Mouse (Mus musculus): Measurements from ENCODE around the gene Mdh1. TPM values are rescaled to one million over a fixed set of nuclear protein-coding genes. Genes with fewer than 3 reads are reported as not detected.

The Mdh1 gene
- 371 and 388 TPM in 2 replicates for polyA plus RNA-seq (2016; fragmentation: Nextera tagmentation; extraction: Ambion mirVana)

DNA sequence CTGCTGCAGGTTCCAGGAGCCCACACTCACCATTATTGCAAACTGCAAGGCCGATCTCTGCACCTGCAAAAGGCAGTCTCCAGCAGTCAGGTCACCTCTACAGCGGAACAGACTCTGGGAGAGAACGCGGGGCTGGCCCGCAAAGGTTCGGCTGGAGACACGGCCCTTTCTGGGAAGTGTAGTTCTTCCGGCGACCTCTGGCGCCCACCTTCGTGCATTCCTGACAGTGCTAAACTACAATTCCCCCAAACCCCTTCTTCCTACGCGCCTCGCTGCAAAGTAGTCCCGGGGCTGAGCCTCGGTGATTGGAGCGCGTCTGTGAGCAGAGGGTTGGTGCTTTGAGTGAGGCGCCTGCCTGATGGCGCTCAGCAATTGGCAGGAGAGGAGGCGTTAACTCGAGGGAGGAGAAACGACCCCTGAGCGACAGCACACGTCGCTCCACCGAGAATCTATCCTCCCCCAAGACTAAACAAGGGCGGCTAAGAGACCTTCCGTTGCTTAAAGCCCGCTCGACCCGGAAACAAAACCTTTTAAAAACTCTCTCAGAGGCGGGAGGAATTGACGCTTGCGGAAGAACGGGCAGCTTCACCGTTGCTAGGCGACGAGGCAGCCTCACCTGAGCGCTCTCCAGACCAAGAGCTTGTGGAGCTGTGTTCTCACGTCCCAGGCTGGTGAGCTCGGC is at the start of gene Mdh1, which contains the start of gene Wdpcp:
Mdh1 (minus strand) TSS at position 668 of the 682 bp plus-strand sequence.
Wdpcp (plus strand) TSS at position 536 of the 682 bp plus-strand sequence.
- Histone ChIP-seq H3K9me3 (no peaks in the 10 kb centered on the region), H3K36me3 (no peaks in the 10 kb centered on the region), H3K4me2 (replicated peaks) (peak within 1 kb of the TSS; percentile 74), H3K4me3 (peak within 1 kb of the TSS; percentile 82), H3K27ac (peak within 1 kb of the TSS; percentile 68), H3K9ac (peak within 1 kb of the TSS; percentile 72), H3K4me1 (peaks cover 12% of the 10 kb centered on the region), H3K27me3 (no peaks in the 10 kb centered on the region)
- ATAC-seq (ENCODE audit: insufficient number of reproducible peaks, insufficient read depth, low FRiP score, low TSS enrichment), result peak; percentile 100
- under 1% methylated on average over 42 of the region's 42 CpGs for WGBS

- no peaks in the 10 kb centered on the region for H3K36me3 ChIP-seq
- no peaks in the 10 kb centered on the region for H3K9me3 ChIP-seq
- no peaks in the 10 kb centered on the region for H3K27me3 ChIP-seq
- no peak overlapping the region for H3K4me2 ChIP-seq (replicated peaks)
- H3K4me1 ChIP-seq, result no peaks in the 10 kb centered on the region
- no peak overlapping the region for H3K4me3 ChIP-seq
- ATAC-seq (ENCODE audit: insufficient number of reproducible peaks, insufficient read depth, low FRiP score, low TSS enrichment), result no peak
- H3K9ac ChIP-seq, result no peak overlapping the region
- no peak overlapping the region for H3K27ac ChIP-seq
Measured at GRCm38 (mm10) chr11:21615915-21616314, 43.7 kb upstream of the Mdh1 start.

- no peak for ATAC-seq (ENCODE audit: insufficient number of reproducible peaks, insufficient read depth, low FRiP score, low TSS enrichment)
- no peaks in the 10 kb centered on the region for H3K4me1 ChIP-seq
- H3K27ac ChIP-seq, result no peak overlapping the region
- H3K36me3 ChIP-seq, result no peaks in the 10 kb centered on the region
- H3K27me3 ChIP-seq, result no peaks in the 10 kb centered on the region
- no peak overlapping the region for H3K4me3 ChIP-seq
- no peak overlapping the region for H3K4me2 ChIP-seq (replicated peaks)
- WGBS, result 38% methylated on average over 5 of the region's 5 CpGs
- H3K9ac ChIP-seq, result no peak overlapping the region
- H3K9me3 ChIP-seq, result no peaks in the 10 kb centered on the region
Measured at GRCm38 (mm10) chr11:21602497-21602896, 30.3 kb upstream of the Mdh1 start.

DNA sequence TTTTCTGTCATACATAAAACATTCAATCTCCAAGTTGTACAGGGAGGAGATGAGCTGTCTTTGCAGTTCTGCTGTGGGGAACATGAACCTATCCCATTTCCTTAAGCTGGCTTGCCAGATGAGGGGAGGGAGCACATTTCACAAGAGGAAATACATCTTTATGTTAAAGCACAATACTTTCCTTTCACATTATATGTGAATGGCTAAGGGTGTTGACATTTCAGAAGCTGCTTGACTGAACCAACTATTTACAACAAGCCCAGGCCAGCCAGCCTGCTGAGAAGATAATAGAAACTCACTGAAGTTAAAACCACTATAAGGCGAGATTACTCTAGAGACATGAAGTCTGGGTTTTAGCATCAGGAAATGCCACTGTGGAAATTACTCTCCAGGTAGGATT is 11.1 kb upstream of the Mdh1 start:
- Histone ChIP-seq H3K9ac (no peak overlapping the region), H3K27ac (no peak overlapping the region), H3K36me3 (no peaks in the 10 kb centered on the region), H3K27me3 (no peaks in the 10 kb centered on the region), H3K9me3 (no peaks in the 10 kb centered on the region), H3K4me1 (no peaks in the 10 kb centered on the region), H3K4me2 (replicated peaks) (no peak overlapping the region), H3K4me3 (no peak overlapping the region)
- 36% methylated on average over 1 of the region's 1 CpGs for WGBS
- ATAC-seq (ENCODE audit: insufficient number of reproducible peaks, insufficient read depth, low FRiP score, low TSS enrichment), result no peak

DNA sequence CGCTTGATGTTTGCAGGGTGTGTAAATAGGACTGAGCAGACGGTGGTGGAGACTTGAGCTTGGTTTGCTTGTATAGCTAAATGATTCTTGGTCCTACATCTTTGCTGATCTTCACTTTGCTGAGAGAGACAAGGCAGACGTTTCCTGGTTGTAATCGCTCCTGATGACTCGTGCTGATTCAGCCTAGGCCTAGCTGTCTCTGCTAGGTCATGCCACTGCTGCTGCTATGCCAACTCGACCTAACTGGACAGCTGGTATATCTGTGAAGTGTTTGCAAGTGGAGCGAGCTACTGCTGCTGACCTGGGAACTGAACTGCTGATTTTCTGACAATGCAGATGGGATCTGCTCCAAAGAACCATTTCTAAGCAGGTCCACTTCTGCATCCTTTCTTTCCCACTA is 9.3 kb upstream of the Mdh1 start:
- Histone ChIP-seq H3K27ac (no peak overlapping the region), H3K4me3 (no peak overlapping the region), H3K4me2 (replicated peaks) (no peak overlapping the region), H3K4me1 (no peaks in the 10 kb centered on the region), H3K9ac (no peak overlapping the region), H3K9me3 (no peaks in the 10 kb centered on the region), H3K27me3 (no peaks in the 10 kb centered on the region), H3K36me3 (no peaks in the 10 kb centered on the region)
- 69% methylated on average over 7 of the region's 7 CpGs for WGBS
- ATAC-seq (ENCODE audit: insufficient number of reproducible peaks, insufficient read depth, low FRiP score, low TSS enrichment), result no peak

- no peak overlapping the region for H3K27ac ChIP-seq
- no peak for ATAC-seq (ENCODE audit: insufficient number of reproducible peaks, insufficient read depth, low FRiP score, low TSS enrichment)
Measured at GRCm38 (mm10) chr11:21570973-21571372, 1.2 kb downstream of the Mdh1 start.

GRCm38 (mm10) chr11:21570109-21570474 is 2.1 kb downstream of the Mdh1 start:
- H3K4me2 ChIP-seq (replicated peaks), result peak overlapping the region; percentile 74; the same call in 1 of the 2 replicates
- WGBS, result 75% methylated on average over 2 of the region's 2 CpGs
- no peak overlapping the region for H3K4me3 ChIP-seq
- no peaks in the 10 kb centered on the region for H3K9me3 ChIP-seq
- H3K36me3 ChIP-seq, result peaks cover 8% of the 10 kb centered on the region
- no peak for ATAC-seq (ENCODE audit: insufficient number of reproducible peaks, insufficient read depth, low FRiP score, low TSS enrichment)
- no peak overlapping the region for H3K27ac ChIP-seq
- no peaks in the 10 kb centered on the region for H3K27me3 ChIP-seq
- peaks cover 12% of the 10 kb centered on the region for H3K4me1 ChIP-seq
- no peak overlapping the region for H3K9ac ChIP-seq

More at GRCm38 (mm10) chr11:21570973-21571372, 1.2 kb downstream of the Mdh1 start:
- WGBS, result 11% methylated on average over 10 of the region's 10 CpGs
- Histone ChIP-seq H3K36me3 (peaks cover 3% of the 10 kb centered on the region; the same call in 1 of the 2 replicates), H3K27me3 (no peaks in the 10 kb centered on the region), H3K9me3 (no peaks in the 10 kb centered on the region), H3K4me3 (peak overlapping the region; percentile 82), H3K9ac (peak overlapping the region; percentile 72), H3K4me1 (peaks cover 12% of the 10 kb centered on the region), H3K4me2 (replicated peaks) (peak overlapping the region; percentile 74)

DNA sequence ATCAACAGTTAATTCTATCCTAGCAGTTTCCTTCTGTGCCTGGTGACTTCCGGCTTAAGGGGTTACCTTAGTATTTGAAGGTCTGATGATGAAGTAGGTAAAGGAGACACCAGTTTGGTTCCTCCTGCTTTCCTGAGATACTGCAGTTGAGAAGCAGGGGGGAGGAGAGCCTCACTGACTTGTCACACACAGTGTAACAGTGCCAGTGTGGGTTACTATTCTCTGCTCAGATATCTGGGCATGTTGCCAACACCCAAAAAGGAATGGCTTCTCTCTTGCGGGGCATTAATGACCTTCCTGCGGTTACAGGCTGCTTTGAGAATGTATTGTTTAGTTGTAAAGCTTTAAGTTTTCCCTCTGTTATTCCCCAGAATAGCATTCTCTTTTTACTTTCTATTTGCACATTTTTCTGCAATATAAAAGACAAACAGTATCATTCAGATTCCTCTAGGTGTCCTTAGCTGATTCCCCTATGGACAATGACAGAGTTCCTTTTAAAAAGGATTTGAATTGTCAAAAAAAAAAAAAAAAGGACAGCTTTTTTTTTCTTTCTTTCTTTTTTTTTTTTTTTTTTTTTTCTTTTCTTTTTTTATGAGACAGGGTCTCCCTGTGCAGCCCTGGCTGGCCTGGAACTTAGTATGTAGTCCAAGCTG is 2.6 kb downstream of the Mdh1 start:
- peaks cover 12% of the 10 kb centered on the region for H3K4me1 ChIP-seq
- H3K27me3 ChIP-seq, result no peaks in the 10 kb centered on the region
- WGBS, result 55% methylated on average over 3 of the region's 3 CpGs
- H3K4me3 ChIP-seq, result no peak overlapping the region
- no peak for ATAC-seq (ENCODE audit: insufficient number of reproducible peaks, insufficient read depth, low FRiP score, low TSS enrichment)
- no peak overlapping the region for H3K27ac ChIP-seq
- no peak overlapping the region for H3K4me2 ChIP-seq (replicated peaks)
- H3K9ac ChIP-seq, result no peak overlapping the region
- peaks cover 11% of the 10 kb centered on the region for H3K36me3 ChIP-seq
- no peaks in the 10 kb centered on the region for H3K9me3 ChIP-seq

DNA sequence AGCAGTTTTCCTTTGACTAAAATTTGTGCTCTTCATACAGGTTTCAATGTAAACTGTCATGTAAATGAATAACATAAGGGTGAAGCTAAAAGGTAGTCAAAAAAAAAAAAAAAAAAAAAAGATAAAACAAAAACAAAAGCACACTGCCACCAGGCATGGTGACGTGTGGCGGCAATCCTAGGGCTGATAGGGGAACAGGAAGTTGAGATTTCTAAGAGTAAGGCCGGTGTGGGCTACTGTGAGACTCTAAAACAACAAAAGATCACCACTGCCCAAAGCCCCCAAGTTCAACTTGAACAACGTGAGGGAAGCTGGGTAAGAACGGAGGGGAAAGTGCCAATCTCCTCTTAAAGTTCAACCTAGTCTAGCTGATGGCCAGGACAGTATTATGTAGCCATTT is 3.2 kb downstream of the Mdh1 start:
- Histone ChIP-seq H3K4me1 (peaks cover 12% of the 10 kb centered on the region), H3K9ac (no peak overlapping the region), H3K27ac (no peak overlapping the region), H3K4me2 (replicated peaks) (no peak overlapping the region), H3K27me3 (no peaks in the 10 kb centered on the region), H3K36me3 (peaks cover 12% of the 10 kb centered on the region), H3K4me3 (no peak overlapping the region), H3K9me3 (no peaks in the 10 kb centered on the region)
- ATAC-seq (ENCODE audit: insufficient number of reproducible peaks, insufficient read depth, low FRiP score, low TSS enrichment), result no peak
- 76% methylated on average over 5 of the region's 5 CpGs for WGBS

DNA sequence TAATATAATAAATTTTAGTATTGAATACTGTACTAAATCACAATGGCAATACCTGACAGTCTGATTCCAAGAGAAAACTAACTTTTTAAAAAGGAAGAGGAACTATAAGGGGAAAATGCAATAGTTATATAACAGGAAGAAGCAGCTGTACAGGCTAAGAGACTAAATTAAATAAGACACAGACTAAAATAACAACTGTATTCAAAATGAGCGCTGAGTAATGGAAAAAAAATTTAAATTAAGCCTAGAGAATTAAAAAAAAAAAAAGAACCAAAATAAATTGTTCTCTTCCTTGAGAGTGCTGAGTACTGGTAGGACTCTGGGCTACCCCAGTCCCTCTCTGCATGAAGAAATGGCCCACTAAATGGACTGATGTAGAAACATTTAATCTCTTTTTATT is 4.4 kb downstream of the Mdh1 start:
- ATAC-seq (ENCODE audit: insufficient number of reproducible peaks, insufficient read depth, low FRiP score, low TSS enrichment), result no peak
- Histone ChIP-seq H3K27me3 (no peaks in the 10 kb centered on the region), H3K4me1 (peaks cover 8% of the 10 kb centered on the region), H3K9me3 (no peaks in the 10 kb centered on the region), H3K27ac (no peak overlapping the region), H3K36me3 (peaks cover 20% of the 10 kb centered on the region), H3K4me2 (replicated peaks) (no peak overlapping the region), H3K9ac (no peak overlapping the region), H3K4me3 (no peak overlapping the region)
- WGBS, result 91% methylated on average over 1 of the region's 1 CpGs

DNA sequence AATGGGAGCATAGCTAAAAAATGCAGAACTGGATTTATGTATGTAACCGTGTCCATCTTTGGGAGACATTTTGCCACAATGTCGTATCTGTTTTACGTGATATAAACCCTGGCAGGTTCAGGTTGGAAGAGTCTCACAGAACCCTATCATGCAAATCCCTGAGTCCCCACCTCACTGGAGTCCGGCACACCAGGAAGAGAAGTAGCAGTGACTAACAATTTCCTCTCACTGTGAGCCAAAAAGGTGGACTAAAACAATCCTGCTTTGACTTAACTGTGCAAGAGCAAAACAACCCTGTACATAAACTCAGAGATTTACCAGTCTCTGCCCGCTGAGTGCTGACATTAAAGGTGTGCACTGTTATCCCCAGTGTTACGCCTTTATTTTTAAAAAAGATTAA is 5.2 kb downstream of the Mdh1 start:
- Histone ChIP-seq H3K36me3 (peaks cover 23% of the 10 kb centered on the region), H3K9me3 (no peaks in the 10 kb centered on the region), H3K9ac (no peak overlapping the region), H3K4me3 (no peak overlapping the region), H3K27me3 (no peaks in the 10 kb centered on the region), H3K4me2 (replicated peaks) (no peak overlapping the region), H3K27ac (no peak overlapping the region), H3K4me1 (peaks cover 6% of the 10 kb centered on the region)
- 94% methylated on average over 6 of the region's 6 CpGs for WGBS
- no peak for ATAC-seq (ENCODE audit: insufficient number of reproducible peaks, insufficient read depth, low FRiP score, low TSS enrichment)

GRCm38 (mm10) chr11:21564681-21565405 is 7.3 kb downstream of the Mdh1 start:
- H3K27me3 ChIP-seq, result no peaks in the 10 kb centered on the region
- WGBS, result 88% methylated on average over 9 of the region's 9 CpGs
- no peak overlapping the region for H3K9ac ChIP-seq
- H3K4me3 ChIP-seq, result no peak overlapping the region
- peaks cover 32% of the 10 kb centered on the region for H3K36me3 ChIP-seq
- no peaks in the 10 kb centered on the region for H3K4me1 ChIP-seq
- no peak for ATAC-seq (ENCODE audit: insufficient number of reproducible peaks, insufficient read depth, low FRiP score, low TSS enrichment)
- no peak overlapping the region for H3K27ac ChIP-seq
- no peaks in the 10 kb centered on the region for H3K9me3 ChIP-seq
- H3K4me2 ChIP-seq (replicated peaks), result no peak overlapping the region

Data from embryonic facial prominence, embryonic 12.5 days (tissue).